Mouse (Mus musculus) hindbrain, embryonic 14.5 days (tissue): ENCODE measurements around the gene Tnfsf4. TPM values are rescaled to one million over a fixed set of nuclear protein-coding genes. Genes with fewer than 3 reads are reported as not detected.

ENCODE experiments used
- ATAC-seq: fragments of 200-750 bp; cut with Nextera tagmentation; 2 replicates; pipeline ENCODE4 v1.8.0; 2017; ENCODE audit warnings: moderate number of reproducible peaks, mild to moderate bottlenecking, moderate TSS enrichment, moderate library complexity; ENCODE audit not compliant: low FRiP score
- DNase-seq: peaks from one replicate; pipeline ENCODE4 v3.0.0-alpha.2; 2015; ENCODE audit warnings: low spot score
- H3K27ac ChIP-seq: fragments of 300-500 bp; sonication (generic); 2 replicates; pipeline ENCODE4 v1.5.1; 2014; ENCODE audit warnings: mild to moderate bottlenecking, moderate library complexity
- H3K27me3 ChIP-seq: fragments of 300-500 bp; sonication (generic); 2 replicates; pipeline ENCODE4 v1.6.1; 2014; ENCODE audit warnings: mild to moderate bottlenecking, low read length, mixed read lengths; ENCODE audit not compliant: control insufficient read depth, insufficient read depth
- H3K36me3 ChIP-seq: fragments of 300-500 bp; sonication (generic); replicated peaks from 2 replicates; pipeline ENCODE4 v1.6.1; 2014; ENCODE audit not compliant: control insufficient read depth, insufficient read depth
- H3K4me1 ChIP-seq: fragments of 300-500 bp; sonication (generic); replicated peaks from 2 replicates; pipeline ENCODE4 v1.6.1; 2014; ENCODE audit warnings: antibody characterized with exemption, low read length, mixed read lengths; ENCODE audit not compliant: control insufficient read depth, insufficient read depth
- H3K4me2 ChIP-seq: fragments of 300-500 bp; sonication (generic); replicated peaks from 2 replicates; pipeline ENCODE4 v1.6.1; 2014; ENCODE audit warnings: mild to moderate bottlenecking, moderate library complexity
- H3K4me3 ChIP-seq: fragments of 300-500 bp; sonication (generic); replicated peaks from 2 replicates; pipeline ENCODE4 v1.5.1; 2014; ENCODE audit warnings: mild to moderate bottlenecking, low read length
- H3K9ac ChIP-seq: fragments of 300-500 bp; sonication (generic); 2 replicates; pipeline ENCODE4 v1.6.1; 2014
- H3K9me3 ChIP-seq: fragments of 300-500 bp; sonication (generic); 2 replicates; pipeline ENCODE4 v1.6.1; 2016; ENCODE audit warnings: low read length; ENCODE audit not compliant: control insufficient read depth
- WGBS: fragments of 180-500 bp; shearing (Covaris S2); extraction: QIAGEN DNeasy Blood & Tissue Kit; methylation state at CpG from one replicate; pipeline ENCODE4 v1.1.7; 2014; 5-methylcytosine and 5-hydroxymethylcytosine counted together
- polyA plus RNA-seq: library from polyadenylated mRNA; unstranded; fragments of >200 nt; fragmentation: Nextera tagmentation; extraction: Ambion mirVana; gene quantifications from 2 replicates; pipeline ENCODE4 v1.2.1, GENCODE M21; 2014

Gene Tnfsf4
- polyA plus RNA-seq, 1 experiment from 2014 or later, result 0.11 TPM

- no peaks in the 10 kb centered on the region for H3K9me3 ChIP-seq
- H3K27ac ChIP-seq, result no peak overlapping the region
- 80% methylated on average over 2 of the region's 2 CpGs for WGBS
- no peaks in the 10 kb centered on the region for H3K27me3 ChIP-seq
- ATAC-seq (no peak), DNase-seq (no peak)
- H3K4me3 ChIP-seq, result no peak overlapping the region
- H3K36me3 ChIP-seq, result no peaks in the 10 kb centered on the region
- no peak overlapping the region for H3K4me2 ChIP-seq
- no peaks in the 10 kb centered on the region for H3K4me1 ChIP-seq
- no peak overlapping the region for H3K9ac ChIP-seq
Measured at GRCm38 (mm10) chr1:161435781-161436180, 40.6 kb downstream of the Tnfsf4 start.

- Histone ChIP-seq H3K4me2 (no peak overlapping the region), H3K36me3 (no peaks in the 10 kb centered on the region), H3K9me3 (no peaks in the 10 kb centered on the region), H3K4me3 (no peak overlapping the region), H3K9ac (no peak overlapping the region), H3K4me1 (no peaks in the 10 kb centered on the region), H3K27ac (no peak overlapping the region), H3K27me3 (no peaks in the 10 kb centered on the region)
- DNase-seq (no peak), ATAC-seq (no peak)
- 91% methylated on average over 6 of the region's 6 CpGs for WGBS
Measured at GRCm38 (mm10) chr1:161436503-161436902, 41.3 kb downstream of the Tnfsf4 start.

- no peak overlapping the region for H3K4me2 ChIP-seq
- no peak overlapping the region for H3K4me3 ChIP-seq
- H3K27me3 ChIP-seq, result no peaks in the 10 kb centered on the region
- no peaks in the 10 kb centered on the region for H3K9me3 ChIP-seq
- H3K36me3 ChIP-seq, result no peaks in the 10 kb centered on the region
- no peak for ATAC-seq
- H3K9ac ChIP-seq, result no peak overlapping the region
- H3K4me1 ChIP-seq, result no peaks in the 10 kb centered on the region
- no peak for DNase-seq
- 65% methylated on average over 7 of the region's 7 CpGs for WGBS
- no peak overlapping the region for H3K27ac ChIP-seq
Measured at GRCm38 (mm10) chr1:161444858-161445257, 49.6 kb downstream of the Tnfsf4 start.

GRCm38 (mm10) chr1:161451683-161452245, 56.6 kb downstream of the Tnfsf4 start:
- no peak overlapping the region for H3K4me2 ChIP-seq
- DNase-seq, result no peak
- H3K4me1 ChIP-seq, result no peaks in the 10 kb centered on the region
- H3K36me3 ChIP-seq, result no peaks in the 10 kb centered on the region
- no peaks in the 10 kb centered on the region for H3K27me3 ChIP-seq
- H3K4me3 ChIP-seq, result no peak overlapping the region
- no peak for ATAC-seq
- 58% methylated on average over 3 of the region's 3 CpGs for WGBS
- no peak overlapping the region for H3K27ac ChIP-seq
- H3K9ac ChIP-seq, result no peak overlapping the region
- H3K9me3 ChIP-seq, result no peaks in the 10 kb centered on the region

- ATAC-seq, result no peak
- Histone ChIP-seq H3K4me2 (no peak overlapping the region), H3K36me3 (no peaks in the 10 kb centered on the region), H3K9ac (no peak overlapping the region), H3K4me3 (no peak overlapping the region), H3K27me3 (no peaks in the 10 kb centered on the region), H3K9me3 (no peaks in the 10 kb centered on the region), H3K27ac (no peak overlapping the region), H3K4me1 (no peaks in the 10 kb centered on the region)
- DNase-seq, result peak; percentile 10
- 94% methylated on average over 1 of the region's 1 CpGs for WGBS
Measured at GRCm38 (mm10) chr1:161452250-161452649, 57.0 kb downstream of the Tnfsf4 start.

- ATAC-seq (no peak), DNase-seq (no peak)
- Histone ChIP-seq H3K36me3 (no peaks in the 10 kb centered on the region), H3K4me3 (no peak overlapping the region), H3K27ac (no peak overlapping the region), H3K9ac (no peak overlapping the region), H3K27me3 (no peaks in the 10 kb centered on the region), H3K9me3 (no peaks in the 10 kb centered on the region), H3K4me2 (no peak overlapping the region), H3K4me1 (no peaks in the 10 kb centered on the region)
- WGBS, result 67% methylated on average over 2 of the region's 2 CpGs
Measured at GRCm38 (mm10) chr1:161463388-161464085, 68.3 kb downstream of the Tnfsf4 start.

Other genes with a start within 250 kb of the Tnfsf4 start
- gene Tex50, start 236.1 kb upstream of the Tnfsf4 start, polyA plus RNA-seq, result 0.59 and 0.66 TPM in 2 replicates
- gene Prdx6, start 144.2 kb upstream of the Tnfsf4 start, polyA plus RNA-seq, result 188 and 199 TPM in 2 replicates
- gene Tnfsf18, start 99.2 kb downstream of the Tnfsf4 start, polyA plus RNA-seq, result 0.19 TPM in 1 of 2 replicates, not detected in the other